Mouse (Mus musculus): ENCODE data around the gene Olfr368.

Olfr368 gene

GRCm38 (mm10) chr2:37326215-37326614, at the start of gene Olfr368:
Gene Olfr368, plus strand, starts transcription at chr2:37326515.
- DNase-seq (ENCODE audit: low read depth, low spot score): no peak

- no peak for DNase-seq (ENCODE audit: low read depth, low spot score)
These were observed 7.0 kb downstream of the Olfr368 start for GRCm38 (mm10) chr2:37333321-37333720.

GRCm38 (mm10) chr2:37338497-37339187, 12.3 kb downstream of the Olfr368 start:
- DNase-seq (ENCODE audit: low read depth, low spot score): peak; percentile 71

GRCm38 (mm10) chr2:37351671-37352070, 25.4 kb downstream of the Olfr368 start:
- peak; percentile 87 for DNase-seq (ENCODE audit: low read depth, low spot score)

GRCm38 (mm10) chr2:37355571-37355970, 29.3 kb downstream of the Olfr368 start:
- peak; percentile 43 for DNase-seq (ENCODE audit: low read depth, low spot score)

- peak; percentile 98 for DNase-seq (ENCODE audit: low read depth, low spot score)
These were observed 32.6 kb downstream of the Olfr368 start, which contains the start of gene Pdcl for GRCm38 (mm10) chr2:37358633-37359540. Gene Pdcl, minus strand, starts transcription at chr2:37359332.

GRCm38 (mm10) chr2:37359908-37360307, 33.6 kb downstream of the Olfr368 start:
- DNase-seq (ENCODE audit: low read depth, low spot score): no peak

GRCm38 (mm10) chr2:37370651-37371050, 44.3 kb downstream of the Olfr368 start:
- no peak for DNase-seq (ENCODE audit: low read depth, low spot score)

- no peak for DNase-seq (ENCODE audit: low read depth, low spot score)
These were observed 49.7 kb downstream of the Olfr368 start for GRCm38 (mm10) chr2:37376018-37376417.

- peak; percentile 81 for DNase-seq (ENCODE audit: low read depth, low spot score)
These were observed 53.9 kb downstream of the Olfr368 start for GRCm38 (mm10) chr2:37380189-37380588.

All from brain, adult 2 months (tissue).